Mouse (Mus musculus): ENCODE results near the gene Dnah12. TPM values are rescaled to one million over a fixed set of nuclear protein-coding genes. Genes with fewer than 3 reads are reported as not detected.
A peak's percentile ranks its signal among the peaks of the same experiment; 100 is the strongest.
"Not testable (repeated sequence)": the region's sequence is repeated elsewhere in the genome, so short reads cannot be mapped to it uniquely, and the experiment has no call there.

Gene Dnah12
- total and polyA plus RNA-seq, 2 experiments from 2014 or later, result 0.21 to 0.60 TPM

DNA sequence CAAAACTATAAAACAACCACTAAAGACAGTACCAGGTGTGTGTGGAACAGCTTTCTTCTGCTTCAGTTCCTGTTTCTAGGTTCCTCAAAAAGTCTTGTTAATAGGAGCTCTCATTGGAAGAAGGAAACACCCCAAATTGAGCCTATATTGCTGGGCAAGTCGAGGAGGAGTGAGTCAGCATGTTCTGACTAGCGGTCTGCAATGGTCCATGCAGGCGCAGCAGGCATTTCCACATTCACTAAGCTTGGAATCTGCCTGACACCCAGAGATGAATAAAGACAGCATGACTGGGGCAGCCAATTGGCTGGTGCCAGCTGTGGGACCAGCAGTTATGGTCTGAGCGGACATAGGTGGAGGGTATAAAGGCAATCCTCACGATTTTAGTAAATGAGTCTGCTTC lies 17.3 kb upstream of the Dnah12 start:
- no peak for DNase-seq (ENCODE audit: low spot score)
- no peak for TF ChIP-seq CTCF (IDR thresholded peaks at IDR 0.05)
- Histone ChIP-seq H3K27ac (ENCODE audit: low read depth, low read length) (no peak overlapping the region), H3K36me3 (ENCODE audit: insufficient read depth, low read length) (no peaks in the 10 kb centered on the region), H3K27me3 (ENCODE audit: insufficient read depth, low read length) (0 out of 2 replicates have a peak, but pooled peaks cover 3% of the 10 kb centered on the region), H3K4me3 (ENCODE audit: low read depth, low read length) (no peak overlapping the region), H3K4me1 (ENCODE audit: insufficient read depth, low read length) (no peaks in the 10 kb centered on the region), H3K9ac (replicated peaks; ENCODE audit: low read length, poor library complexity, severe bottlenecking) (no peak overlapping the region), H3K4me2 (ENCODE audit: low read depth, low read length, poor library complexity, severe bottlenecking) (no peak overlapping the region), H3K9me3 (ENCODE audit: low read length) (no peaks in the 10 kb centered on the region)
- ATAC-seq (ENCODE audit: low FRiP score), result no peak
- WGBS, result 83% methylated on average over 5 of the region's 5 CpGs

DNA sequence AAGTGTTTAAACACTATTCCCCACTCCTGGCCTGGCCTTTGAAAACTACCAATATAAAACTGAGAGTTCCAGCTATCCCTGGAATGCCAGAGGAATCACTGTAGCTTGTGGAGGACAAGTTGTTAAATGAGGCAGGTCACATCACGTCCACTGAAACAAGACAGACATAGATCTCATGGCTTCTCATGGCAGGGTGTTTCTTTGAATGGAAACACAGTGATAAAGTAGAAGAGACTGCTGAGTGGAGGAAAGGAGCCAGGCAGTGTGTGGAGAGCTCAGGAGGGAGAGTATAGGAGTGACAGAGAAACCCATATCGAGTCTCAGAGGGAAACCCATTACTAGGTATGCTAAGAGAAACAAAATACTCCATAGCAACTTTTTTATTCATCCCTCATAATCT lies 2.3 kb upstream of the Dnah12 start:
- WGBS, result 60% methylated on average over 2 of the region's 2 CpGs
- ATAC-seq (ENCODE audit: low FRiP score) (no peak), DNase-seq (ENCODE audit: low spot score) (no peak)
- H3K27ac ChIP-seq (ENCODE audit: low read depth, low read length), result no peak overlapping the region
- TF ChIP-seq CTCF (IDR thresholded peaks at IDR 0.05), result no peak
- no peak overlapping the region for H3K4me3 ChIP-seq (ENCODE audit: low read depth, low read length)
- no peaks in the 10 kb centered on the region for H3K36me3 ChIP-seq (ENCODE audit: insufficient read depth, low read length)
- H3K4me2 ChIP-seq (ENCODE audit: low read depth, low read length, poor library complexity, severe bottlenecking), result no peak overlapping the region
- H3K27me3 ChIP-seq (ENCODE audit: insufficient read depth, low read length), result no peaks in the 10 kb centered on the region
- no peaks in the 10 kb centered on the region for H3K4me1 ChIP-seq (ENCODE audit: insufficient read depth, low read length)
- no peak overlapping the region for H3K9ac ChIP-seq (replicated peaks; ENCODE audit: low read length, poor library complexity, severe bottlenecking)
- H3K9me3 ChIP-seq (ENCODE audit: low read length), result no peaks in the 10 kb centered on the region

DNA sequence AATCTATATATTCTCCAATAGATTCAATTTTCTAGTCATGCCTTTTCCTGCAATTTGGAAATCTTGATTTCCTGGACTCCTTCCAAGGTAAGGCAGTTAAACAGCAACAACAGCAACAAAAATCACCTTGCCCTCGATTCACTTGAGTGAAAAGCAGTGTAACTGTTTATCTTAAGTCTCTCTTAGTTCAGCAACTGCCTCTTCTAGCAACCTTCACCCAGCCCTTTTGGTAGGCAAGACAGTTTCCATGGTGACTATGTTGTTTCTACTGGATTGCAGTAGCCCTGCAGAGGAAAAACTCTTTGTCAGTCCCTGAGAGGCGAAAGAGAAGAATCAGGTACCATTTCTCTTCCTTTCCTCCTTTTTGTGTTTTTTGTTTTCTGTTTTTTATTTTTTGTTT lies 1.7 kb upstream of the Dnah12 start:
- DNase-seq (ENCODE audit: low spot score), result no peak
- no peak for TF ChIP-seq CTCF (IDR thresholded peaks at IDR 0.05)
- no peak overlapping the region for H3K27ac ChIP-seq (ENCODE audit: low read depth, low read length)

DNA sequence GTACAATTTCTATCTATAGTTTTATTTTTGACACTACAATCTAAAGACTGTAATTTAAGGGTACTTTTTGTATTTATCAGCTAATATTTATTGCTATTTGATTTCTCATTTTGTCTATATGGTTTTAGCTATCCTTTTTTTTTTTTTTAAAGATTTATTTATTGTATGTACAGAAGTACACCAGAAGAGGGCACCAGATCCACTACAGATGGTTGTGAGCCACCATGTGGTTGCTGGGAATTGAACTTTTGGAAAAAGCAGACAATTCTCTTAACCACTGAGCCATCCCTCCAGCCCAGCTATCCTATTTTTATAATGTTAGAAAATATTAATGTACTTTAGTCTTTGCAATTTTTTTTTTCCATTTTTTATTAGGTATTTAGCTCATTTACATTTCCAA lies 4.8 kb downstream of the Dnah12 start:
- no peak overlapping the region for H3K27ac ChIP-seq (ENCODE audit: low read depth, low read length)
- H3K4me3 ChIP-seq (ENCODE audit: low read depth, low read length), result no peak overlapping the region
- H3K36me3 ChIP-seq (ENCODE audit: insufficient read depth, low read length), result no peaks in the 10 kb centered on the region
- no peaks in the 10 kb centered on the region for H3K4me1 ChIP-seq (ENCODE audit: insufficient read depth, low read length)
- ATAC-seq (ENCODE audit: low FRiP score), result no peak
- H3K4me2 ChIP-seq (ENCODE audit: low read depth, low read length, poor library complexity, severe bottlenecking), result no peak overlapping the region
- H3K27me3 ChIP-seq (ENCODE audit: insufficient read depth, low read length), result no peaks in the 10 kb centered on the region
- DNase-seq (ENCODE audit: low spot score), result peak; percentile 48
- H3K9me3 ChIP-seq (ENCODE audit: low read length), result no peaks in the 10 kb centered on the region
- no peak overlapping the region for H3K9ac ChIP-seq (replicated peaks; ENCODE audit: low read length, poor library complexity, severe bottlenecking)
- peak; percentile 64 for TF ChIP-seq CTCF (IDR thresholded peaks at IDR 0.05)

More for the DNA sequence above, 1.7 kb upstream of the Dnah12 start:
- Histone ChIP-seq H3K27me3 (ENCODE audit: insufficient read depth, low read length) (no peaks in the 10 kb centered on the region), H3K4me2 (ENCODE audit: low read depth, low read length, poor library complexity, severe bottlenecking) (no peak overlapping the region), H3K36me3 (ENCODE audit: insufficient read depth, low read length) (no peaks in the 10 kb centered on the region), H3K9me3 (ENCODE audit: low read length) (no peaks in the 10 kb centered on the region), H3K4me3 (ENCODE audit: low read depth, low read length) (no peak overlapping the region), H3K9ac (replicated peaks; ENCODE audit: low read length, poor library complexity, severe bottlenecking) (no peak overlapping the region), H3K4me1 (ENCODE audit: insufficient read depth, low read length) (no peaks in the 10 kb centered on the region)
- ATAC-seq (ENCODE audit: low FRiP score), result no peak
- WGBS, result 52% methylated on average over 2 of the region's 2 CpGs

DNA sequence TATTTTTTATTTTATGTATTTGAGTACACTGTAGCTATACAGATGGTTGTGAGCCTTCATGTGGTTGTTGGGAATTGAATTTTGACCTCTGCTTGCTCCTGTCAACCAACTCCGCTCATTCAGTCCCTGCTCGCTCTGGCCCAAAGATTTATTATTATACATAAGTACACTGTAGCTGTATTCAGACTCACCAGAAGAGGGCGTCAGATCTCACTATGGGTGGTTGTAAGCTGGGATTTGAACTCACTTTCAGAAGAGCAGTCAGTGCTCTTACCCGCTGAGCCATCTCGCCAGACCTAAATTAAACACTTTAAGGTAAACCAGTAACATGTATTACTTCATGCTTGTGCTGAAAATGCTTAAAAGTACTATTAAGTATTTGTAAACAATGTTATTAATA lies 12.2 kb downstream of the Dnah12 start:
- 86% methylated on average over 5 of the region's 5 CpGs for WGBS
- H3K27me3 ChIP-seq (ENCODE audit: insufficient read depth, low read length); DNase-seq (ENCODE audit: low spot score); ATAC-seq (ENCODE audit: low FRiP score); H3K27ac ChIP-seq (ENCODE audit: low read depth, low read length); H3K36me3 ChIP-seq (ENCODE audit: insufficient read depth, low read length); H3K4me2 ChIP-seq (ENCODE audit: low read depth, low read length, poor library complexity, severe bottlenecking); H3K9ac ChIP-seq (replicated peaks; ENCODE audit: low read length, poor library complexity, severe bottlenecking); H3K4me1 ChIP-seq (ENCODE audit: insufficient read depth, low read length); H3K4me3 ChIP-seq (ENCODE audit: low read depth, low read length); H3K9me3 ChIP-seq (ENCODE audit: low read length): not testable (repeated sequence)

DNA sequence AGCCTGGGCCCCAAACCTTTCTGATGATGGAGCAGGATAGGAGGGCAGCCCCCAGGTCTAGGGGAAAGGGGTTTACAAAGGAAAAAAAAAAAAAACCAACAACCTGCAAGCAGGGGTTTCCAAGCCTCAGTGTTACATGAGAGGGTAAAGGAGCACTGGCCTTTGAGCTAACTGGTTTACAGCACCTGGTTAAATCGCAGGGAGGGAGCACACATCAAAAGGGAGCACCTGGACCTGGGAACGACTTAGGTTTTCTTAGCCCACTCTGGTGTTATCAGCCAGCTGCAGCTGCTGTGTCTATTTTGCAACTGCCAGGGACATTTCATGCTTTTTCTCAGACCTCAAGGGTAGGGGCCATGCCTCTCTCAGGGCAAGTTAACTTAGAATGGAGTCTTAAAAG lies 26.6 kb downstream of the Dnah12 start:
- not testable (repeated sequence) for H3K27ac ChIP-seq (ENCODE audit: low read depth, low read length); DNase-seq (ENCODE audit: low spot score); ATAC-seq (ENCODE audit: low FRiP score); H3K27me3 ChIP-seq (ENCODE audit: insufficient read depth, low read length); H3K4me2 ChIP-seq (ENCODE audit: low read depth, low read length, poor library complexity, severe bottlenecking); H3K9me3 ChIP-seq (ENCODE audit: low read length); H3K4me3 ChIP-seq (ENCODE audit: low read depth, low read length); H3K4me1 ChIP-seq (ENCODE audit: insufficient read depth, low read length); H3K36me3 ChIP-seq (ENCODE audit: insufficient read depth, low read length); H3K9ac ChIP-seq (replicated peaks; ENCODE audit: low read length, poor library complexity, severe bottlenecking)
- WGBS, result 61% methylated on average over 2 of the region's 2 CpGs

- H3K4me2 ChIP-seq (ENCODE audit: low read depth, low read length, poor library complexity, severe bottlenecking), result no peak overlapping the region
- no peak overlapping the region for H3K4me3 ChIP-seq (ENCODE audit: low read depth, low read length)
- no peak overlapping the region for H3K9ac ChIP-seq (replicated peaks; ENCODE audit: low read length, poor library complexity, severe bottlenecking)
- DNase-seq (ENCODE audit: low spot score), result no peak
- 88% methylated on average over 3 of the region's 3 CpGs for WGBS
- TF ChIP-seq CTCF (IDR thresholded peaks at IDR 0.05), result no peak
- ATAC-seq (ENCODE audit: low FRiP score), result no peak
- H3K4me1 ChIP-seq (ENCODE audit: insufficient read depth, low read length), result no peaks in the 10 kb centered on the region
- H3K9me3 ChIP-seq (ENCODE audit: low read length), result no peaks in the 10 kb centered on the region
- no peaks in the 10 kb centered on the region for H3K36me3 ChIP-seq (ENCODE audit: insufficient read depth, low read length)
- no peak overlapping the region for H3K27ac ChIP-seq (ENCODE audit: low read depth, low read length)
- no peaks in the 10 kb centered on the region for H3K27me3 ChIP-seq (ENCODE audit: insufficient read depth, low read length)
Observed at GRCm38 (mm10) chr14:26724898-26725297, 31.8 kb downstream of the Dnah12 start.
